Mouse (Mus musculus): ENCODE results near the gene Rassf8.
A peak's percentile ranks its signal among the peaks of the same experiment; 100 is the strongest.

The Rassf8 gene

GRCm38 (mm10) chr6:145823588-145824234 is 77.2 kb downstream of the Rassf8 start:
- peak; percentile 36 for DNase-seq

GRCm38 (mm10) chr6:145826305-145826704 is 79.8 kb downstream of the Rassf8 start:
- DNase-seq = no peak

GRCm38 (mm10) chr6:145829062-145829835 is 82.7 kb downstream of the Rassf8 start:
- no peak for DNase-seq

GRCm38 (mm10) chr6:145830117-145830516 is 83.6 kb downstream of the Rassf8 start:
- peak; percentile 76 for DNase-seq

GRCm38 (mm10) chr6:145830617-145831016 is 84.1 kb downstream of the Rassf8 start:
- DNase-seq = no peak

- DNase-seq = no peak
Measured at GRCm38 (mm10) chr6:145832927-145833326, 86.4 kb downstream of the Rassf8 start.

- no peak for DNase-seq
Measured at GRCm38 (mm10) chr6:145835359-145835758, 88.8 kb downstream of the Rassf8 start.

GRCm38 (mm10) chr6:145845611-145846010 is 99.1 kb downstream of the Rassf8 start:
- no peak for DNase-seq

- no peak for DNase-seq
Measured at GRCm38 (mm10) chr6:145846076-145846475, 99.5 kb downstream of the Rassf8 start.

- DNase-seq = no peak
Measured at GRCm38 (mm10) chr6:145846948-145847347, 100.4 kb downstream of the Rassf8 start.

- DNase-seq = no peak
Measured at GRCm38 (mm10) chr6:145847661-145848060, 101.1 kb downstream of the Rassf8 start.

- DNase-seq = peak; percentile 56
Measured at GRCm38 (mm10) chr6:145850789-145851188, 104.2 kb downstream of the Rassf8 start.

GRCm38 (mm10) chr6:145851956-145852355 is 105.4 kb downstream of the Rassf8 start:
- no peak for DNase-seq

GRCm38 (mm10) chr6:145852708-145853107 is 106.2 kb downstream of the Rassf8 start:
- no peak for DNase-seq

- no peak for DNase-seq
Measured at GRCm38 (mm10) chr6:145853356-145854079, 107.0 kb downstream of the Rassf8 start.

GRCm38 (mm10) chr6:145854756-145855155 is 108.2 kb downstream of the Rassf8 start:
- peak; percentile 30 for DNase-seq

GRCm38 (mm10) chr6:145855720-145856551 is 109.4 kb downstream of the Rassf8 start:
- DNase-seq = peak; percentile 99

GRCm38 (mm10) chr6:145857428-145857827 is 110.9 kb downstream of the Rassf8 start:
- no peak for DNase-seq

GRCm38 (mm10) chr6:145858414-145858813 is 111.9 kb downstream of the Rassf8 start:
- no peak for DNase-seq

GRCm38 (mm10) chr6:145860350-145860749 is 113.8 kb downstream of the Rassf8 start:
- no peak for DNase-seq

GRCm38 (mm10) chr6:145861462-145862227 is 115.1 kb downstream of the Rassf8 start:
- no peak for DNase-seq

GRCm38 (mm10) chr6:145862321-145862720 is 115.8 kb downstream of the Rassf8 start:
- no peak for DNase-seq
